Mouse (Mus musculus) heart, embryonic 10.5 days (tissue): ENCODE results near the gene Tcea3. TPM values are rescaled to one million over a fixed set of nuclear protein-coding genes. Genes with fewer than 3 reads are reported as not detected.
A peak's percentile ranks its signal among the peaks of the same experiment; 100 is the strongest.

Experiments used
- DNase-seq: peaks from one replicate; pipeline ENCODE4 v3.0.0-alpha.2; 2017; ENCODE audit warnings: low spot score
- H3K27ac ChIP-seq: fragments of 300-500 bp; sonication (generic); 2 replicates; pipeline ENCODE4 v1.5.1; 2016; ENCODE audit warnings: mild to moderate bottlenecking
- H3K27me3 ChIP-seq: fragments of 300-500 bp; sonication (generic); 2 replicates; pipeline ENCODE4 v1.6.1; 2016; ENCODE audit warnings: mild to moderate bottlenecking; ENCODE audit not compliant: poor library complexity, insufficient read depth, severe bottlenecking
- H3K36me3 ChIP-seq: fragments of 300-500 bp; sonication (generic); 2 replicates; pipeline ENCODE4 v1.6.1; 2016; ENCODE audit warnings: mild to moderate bottlenecking, moderate library complexity
- H3K4me1 ChIP-seq: fragments of 300-500 bp; sonication (generic); 2 replicates; pipeline ENCODE4 v1.6.1; 2016; ENCODE audit warnings: mild to moderate bottlenecking
- H3K4me3 ChIP-seq: fragments of 300-500 bp; sonication (generic); 2 replicates; pipeline ENCODE4 v1.5.1; 2016; ENCODE audit warnings: mild to moderate bottlenecking, moderate library complexity
- H3K9me3 ChIP-seq: fragments of 300-500 bp; sonication (generic); 2 replicates; pipeline ENCODE4 v1.6.1; 2016; ENCODE audit warnings: mild to moderate bottlenecking, moderate library complexity
- WGBS: fragments of 180-500 bp; shearing (Covaris S2); methylation state at CpG from one replicate; pipeline ENCODE4 v1.1.7; 2016; 5-methylcytosine and 5-hydroxymethylcytosine counted together
- polyA plus RNA-seq: library from polyadenylated mRNA; unstranded; fragments of >200 nt; fragmentation: Nextera tagmentation; extraction: Ambion mirVana; gene quantifications from 2 replicates; pipeline ENCODE4 v1.2.1, GENCODE M21; 2016

Gene Tcea3
- polyA plus RNA-seq, 1 experiment from 2014 or later = 35.6 TPM

DNA sequence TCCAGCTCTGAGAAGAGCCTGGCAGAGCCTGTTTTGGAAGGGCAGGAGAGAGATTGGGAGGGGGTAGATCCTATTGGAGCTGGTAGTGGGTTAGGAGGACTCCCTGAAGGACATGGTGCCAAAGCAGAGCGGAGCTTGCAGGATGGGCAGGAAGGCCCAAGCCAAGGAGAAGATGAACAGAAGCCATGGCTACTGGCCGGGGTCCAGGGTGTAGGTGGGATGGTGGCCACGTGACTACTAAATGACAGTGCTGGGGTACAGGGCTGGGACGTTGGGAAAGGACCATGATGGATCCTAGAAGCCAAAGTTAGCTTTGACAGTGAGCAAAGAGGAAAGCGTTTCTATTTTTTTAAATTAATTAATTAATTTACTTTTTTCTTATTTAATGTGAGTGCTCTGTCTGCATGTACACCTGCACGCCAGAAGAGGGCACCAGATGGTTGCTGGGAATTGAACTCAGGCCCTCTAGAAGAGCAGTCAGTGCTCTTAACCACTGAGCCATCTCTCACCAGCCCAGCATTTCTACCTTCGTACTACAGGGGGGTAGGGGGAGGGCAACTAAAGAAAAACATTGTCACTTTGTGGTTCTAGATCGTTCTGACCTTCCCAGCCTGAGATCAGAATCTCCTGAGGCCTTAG lies 5.3 kb upstream of the Tcea3 start:
- 44% methylated on average over 8 of the region's 8 CpGs for WGBS
- no peaks in the 10 kb centered on the region for H3K9me3 ChIP-seq
- H3K27ac ChIP-seq = no peak overlapping the region
- H3K4me3 ChIP-seq = no peak overlapping the region
- peaks cover 60% of the 10 kb centered on the region for H3K4me1 ChIP-seq
- 0 out of 2 replicates have a peak, but pooled peaks cover 6% of the 10 kb centered on the region for H3K36me3 ChIP-seq
- no peak for DNase-seq
- H3K27me3 ChIP-seq = peaks cover 93% of the 10 kb centered on the region

DNA sequence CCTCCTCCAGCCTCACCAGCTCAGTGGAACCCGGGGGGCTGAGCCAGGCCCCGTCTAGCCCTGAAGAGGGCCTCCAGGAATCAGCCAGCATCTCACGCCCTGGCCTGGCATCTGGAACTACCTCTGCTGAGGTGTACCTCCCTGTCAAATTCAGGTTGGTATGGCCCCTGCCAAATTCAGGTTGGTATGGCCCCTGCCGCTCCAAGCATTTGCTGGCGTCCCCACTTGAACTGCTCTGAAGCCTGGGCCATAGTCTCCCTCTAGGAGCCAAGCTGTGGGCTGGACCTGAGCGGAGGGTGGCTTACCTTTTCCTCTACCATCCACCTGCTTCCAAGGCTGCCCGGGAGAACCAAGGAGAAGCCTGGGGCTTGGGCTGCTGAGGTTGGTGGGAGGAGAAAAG lies 4.8 kb upstream of the Tcea3 start:
- H3K4me3 ChIP-seq = no peak overlapping the region; the same call in 1 of the 2 replicates
- H3K36me3 ChIP-seq = 0 out of 2 replicates have a peak, but pooled peaks cover 6% of the 10 kb centered on the region
- H3K4me1 ChIP-seq = peaks cover 61% of the 10 kb centered on the region
- H3K27me3 ChIP-seq = peaks cover 93% of the 10 kb centered on the region
- H3K27ac ChIP-seq = no peak overlapping the region
- no peak for DNase-seq
- WGBS = 74% methylated on average over 7 of the region's 7 CpGs
- H3K9me3 ChIP-seq = no peaks in the 10 kb centered on the region

DNA sequence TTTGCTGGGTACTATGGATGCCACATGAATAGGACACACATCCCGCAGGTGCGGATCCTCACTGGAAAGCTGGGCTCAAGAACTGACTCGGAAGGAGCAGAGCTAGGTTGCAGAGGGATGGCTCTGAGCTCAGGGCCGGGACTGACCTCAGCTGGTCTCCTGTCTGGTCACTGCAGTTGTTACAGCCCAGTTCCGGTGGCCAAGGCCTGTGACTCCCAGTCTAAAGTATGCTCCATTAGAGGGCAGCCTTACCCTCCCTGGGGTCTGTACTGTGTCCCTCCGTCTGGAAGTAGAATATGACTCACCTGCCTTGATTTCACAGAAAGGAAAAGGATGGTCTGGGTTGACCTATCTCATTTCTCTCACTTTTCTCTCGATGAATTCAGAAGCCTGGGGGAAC lies 3.3 kb upstream of the Tcea3 start:
- Histone ChIP-seq H3K36me3 (0 out of 2 replicates have a peak, but pooled peaks cover 6% of the 10 kb centered on the region), H3K9me3 (no peaks in the 10 kb centered on the region), H3K27me3 (peaks cover 93% of the 10 kb centered on the region), H3K4me1 (peaks cover 64% of the 10 kb centered on the region), H3K27ac (no peak overlapping the region), H3K4me3 (no peak overlapping the region)
- WGBS = 56% methylated on average over 7 of the region's 7 CpGs
- DNase-seq = no peak

DNA sequence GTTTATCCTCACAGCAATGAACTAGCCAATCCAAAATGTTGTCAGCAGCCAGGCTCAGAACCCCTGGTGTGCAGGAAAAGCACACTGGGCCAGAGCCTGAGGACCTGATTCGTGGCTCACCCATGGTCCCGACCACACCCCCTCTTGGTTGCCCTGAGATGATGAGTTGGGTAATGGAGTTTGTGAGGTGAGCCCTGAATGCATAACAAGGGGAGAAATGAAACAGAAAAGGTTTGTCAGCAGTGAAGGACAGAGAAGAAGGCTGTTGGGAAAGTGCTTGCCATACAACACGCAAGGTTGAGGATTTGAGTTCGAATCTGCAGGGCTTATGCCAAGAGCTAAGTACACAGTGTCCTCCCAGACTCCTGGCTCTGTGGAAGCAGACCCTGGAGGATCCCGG lies 1.8 kb upstream of the Tcea3 start:
- Histone ChIP-seq H3K9me3 (no peaks in the 10 kb centered on the region), H3K27ac (peak overlapping the region; percentile 86; the same call in 1 of the 2 replicates), H3K36me3 (0 out of 2 replicates have a peak, but pooled peaks cover 6% of the 10 kb centered on the region), H3K4me1 (peaks cover 69% of the 10 kb centered on the region), H3K27me3 (peaks cover 95% of the 10 kb centered on the region), H3K4me3 (no peak overlapping the region)
- no peak for DNase-seq
- 39% methylated on average over 5 of the region's 5 CpGs for WGBS

- H3K27ac ChIP-seq = peak overlapping the region; percentile 86
- H3K27me3 ChIP-seq = peaks cover 86% of the 10 kb centered on the region
Observed at GRCm38 (mm10) chr4:136246568-136246969, 960 bp upstream of the Tcea3 start.

GRCm38 (mm10) chr4:136247386-136247728 lies 172 bp upstream of the Tcea3 start:
- Histone ChIP-seq H3K27ac (peak overlapping the region; percentile 86), H3K27me3 (peaks cover 80% of the 10 kb centered on the region), H3K36me3 (0 out of 2 replicates have a peak, but pooled peaks cover 6% of the 10 kb centered on the region), H3K4me3 (peak overlapping the region; percentile 74), H3K4me1 (peaks cover 64% of the 10 kb centered on the region), H3K9me3 (no peaks in the 10 kb centered on the region)
- DNase-seq = no peak
- 1% methylated on average over 14 of the region's 14 CpGs for WGBS

More at GRCm38 (mm10) chr4:136246568-136246969, 960 bp upstream of the Tcea3 start:
- 0 out of 2 replicates have a peak, but pooled peaks cover 6% of the 10 kb centered on the region for H3K36me3 ChIP-seq
- H3K4me3 ChIP-seq = peak overlapping the region; percentile 74
- no peaks in the 10 kb centered on the region for H3K9me3 ChIP-seq
- 1% methylated on average over 12 of the region's 12 CpGs for WGBS
- no peak for DNase-seq
- H3K4me1 ChIP-seq = peaks cover 64% of the 10 kb centered on the region

- DNase-seq = peak; percentile 75
Observed at GRCm38 (mm10) chr4:136248464-136249331, 1.2 kb downstream of the Tcea3 start.

GRCm38 (mm10) chr4:136249332-136249647 lies 1.8 kb downstream of the Tcea3 start:
- Histone ChIP-seq H3K9me3 (no peaks in the 10 kb centered on the region), H3K4me1 (peaks cover 55% of the 10 kb centered on the region), H3K4me3 (peak overlapping the region; percentile 74), H3K27me3 (peaks cover 68% of the 10 kb centered on the region), H3K27ac (0 out of 2 replicates have a peak overlapping the region, but pooled peaks have one; percentile 7), H3K36me3 (0 out of 2 replicates have a peak, but pooled peaks cover under 1% of the 10 kb centered on the region)
- 8% methylated on average over 11 of the region's 11 CpGs for WGBS
- DNase-seq = no peak

More at GRCm38 (mm10) chr4:136248464-136249331, 1.2 kb downstream of the Tcea3 start:
- Histone ChIP-seq H3K27me3 (peaks cover 71% of the 10 kb centered on the region), H3K27ac (peak overlapping the region; percentile 86), H3K9me3 (no peaks in the 10 kb centered on the region), H3K36me3 (no peaks in the 10 kb centered on the region), H3K4me3 (peak overlapping the region; percentile 74), H3K4me1 (peaks cover 58% of the 10 kb centered on the region)
- under 1% methylated on average over 37 of the region's 37 CpGs for WGBS

DNA sequence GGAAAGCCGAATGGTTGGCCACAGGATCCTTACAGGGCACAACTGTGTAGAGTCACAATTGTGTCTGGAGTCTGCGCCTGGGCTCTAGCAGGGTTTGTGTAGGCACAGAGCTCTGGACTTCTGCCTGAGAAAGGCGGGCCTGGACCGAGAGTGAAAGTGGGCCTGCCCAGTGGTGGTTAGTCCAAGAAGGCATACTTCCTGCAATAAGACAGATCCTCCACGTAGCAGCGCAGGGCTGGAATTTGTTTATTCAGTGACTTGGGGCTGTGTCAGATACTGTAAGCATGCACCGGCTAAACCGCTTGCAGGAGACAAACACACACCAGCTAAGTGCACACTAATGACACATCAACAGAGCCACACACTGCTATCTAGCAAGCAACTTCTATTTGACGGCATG lies 2.3 kb downstream of the Tcea3 start:
- Histone ChIP-seq H3K27me3 (peaks cover 64% of the 10 kb centered on the region), H3K4me1 (peaks cover 50% of the 10 kb centered on the region), H3K9me3 (no peaks in the 10 kb centered on the region), H3K27ac (no peak overlapping the region), H3K4me3 (peak overlapping the region; percentile 74; the same call in 1 of the 2 replicates), H3K36me3 (peaks cover 5% of the 10 kb centered on the region; the same call in 1 of the 2 replicates)
- DNase-seq = no peak
- WGBS = 36% methylated on average over 9 of the region's 9 CpGs

DNA sequence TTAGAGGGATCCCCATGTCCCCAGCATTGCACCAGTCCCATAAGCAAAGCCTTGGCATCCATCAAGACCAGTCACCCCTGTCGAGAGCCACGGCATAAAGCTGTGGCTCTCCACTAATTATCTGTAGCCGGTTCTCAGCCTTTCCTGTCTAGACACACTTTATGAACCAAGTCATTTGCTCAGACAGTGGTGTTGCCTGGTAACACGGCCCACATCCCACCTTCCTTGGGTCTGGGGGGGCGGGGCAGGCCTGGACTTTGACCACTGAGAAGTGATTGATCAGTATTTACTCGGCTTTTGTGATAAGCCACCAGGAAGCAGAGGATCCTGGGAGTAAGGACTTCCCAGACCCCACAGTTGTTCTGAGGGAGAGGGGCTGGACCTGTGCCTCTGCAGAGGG lies 8.4 kb downstream of the Tcea3 start:
- WGBS = 39% methylated on average over 6 of the region's 6 CpGs
- no peaks in the 10 kb centered on the region for H3K9me3 ChIP-seq
- H3K4me3 ChIP-seq = no peak overlapping the region
- no peak for DNase-seq
- peaks cover 11% of the 10 kb centered on the region; the same call in 1 of the 2 replicates for H3K27me3 ChIP-seq
- peaks cover 12% of the 10 kb centered on the region; the same call in 1 of the 2 replicates for H3K36me3 ChIP-seq
- H3K27ac ChIP-seq = no peak overlapping the region
- H3K4me1 ChIP-seq = peaks cover 13% of the 10 kb centered on the region

GRCm38 (mm10) chr4:136256696-136257095 lies 9.2 kb downstream of the Tcea3 start:
- DNase-seq = no peak
- H3K4me1 ChIP-seq = peaks cover 19% of the 10 kb centered on the region
- no peaks in the 10 kb centered on the region for H3K9me3 ChIP-seq
- H3K4me3 ChIP-seq = no peak overlapping the region
- no peak overlapping the region for H3K27ac ChIP-seq
- WGBS = 62% methylated on average over 10 of the region's 10 CpGs
- H3K27me3 ChIP-seq = peaks cover 11% of the 10 kb centered on the region; the same call in 1 of the 2 replicates
- peaks cover 12% of the 10 kb centered on the region; the same call in 1 of the 2 replicates for H3K36me3 ChIP-seq

DNA sequence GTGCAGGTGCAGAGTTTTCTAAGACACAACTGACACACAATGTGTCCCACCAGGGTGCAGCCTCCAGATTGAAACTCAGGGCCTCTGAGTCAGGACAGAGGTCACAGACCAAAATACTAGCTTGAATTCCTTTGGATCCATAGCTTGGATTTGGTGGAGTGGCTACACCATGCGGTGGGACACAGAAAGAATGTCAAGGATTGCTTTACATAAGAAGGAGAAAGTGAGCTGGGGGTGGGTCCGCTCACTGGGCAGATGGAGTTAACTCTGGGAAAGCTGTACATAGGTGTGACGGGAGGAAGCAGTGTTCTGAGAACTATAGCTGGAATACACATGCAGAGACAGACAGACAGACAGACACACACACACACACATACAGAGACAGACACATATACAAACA lies 12.4 kb downstream of the Tcea3 start:
- DNase-seq = no peak
- Histone ChIP-seq H3K9me3 (no peaks in the 10 kb centered on the region), H3K4me1 (peaks cover 33% of the 10 kb centered on the region), H3K27me3 (peaks cover 11% of the 10 kb centered on the region; the same call in 1 of the 2 replicates), H3K27ac (no peak overlapping the region), H3K4me3 (no peak overlapping the region), H3K36me3 (peaks cover 14% of the 10 kb centered on the region; the same call in 1 of the 2 replicates)
- 65% methylated on average over 3 of the region's 3 CpGs for WGBS
